Mouse (Mus musculus) forebrain, embryonic 14.5 days (tissue): ENCODE data around the gene Cdkl2. TPM values are rescaled to one million over a fixed set of nuclear protein-coding genes. Genes with fewer than 3 reads are reported as not detected.

ENCODE experiments used
- ATAC-seq: fragments of 200-750 bp; cut with Nextera tagmentation; 2 replicates; pipeline ENCODE4 v1.8.0; 2017; ENCODE audit warnings: mild to moderate bottlenecking, moderate library complexity
- DNase-seq: peaks from one replicate; pipeline ENCODE4 v3.0.0-alpha.2; 2015; ENCODE audit warnings: low spot score
- H3K27ac ChIP-seq: fragments of 300-500 bp; sonication (generic); 2 replicates; pipeline ENCODE4 v1.5.1; 2014; ENCODE audit warnings: low read depth, mild to moderate bottlenecking, control low read depth, low read length, moderate library complexity
- H3K27me3 ChIP-seq: fragments of 300-500 bp; sonication (generic); replicated peaks from 2 replicates; pipeline ENCODE4 v1.6.1; 2014; ENCODE audit warnings: low read length, control low read depth, mixed read lengths; ENCODE audit not compliant: control insufficient read depth, insufficient read depth
- H3K36me3 ChIP-seq: fragments of 300-500 bp; sonication (generic); 2 replicates; pipeline ENCODE4 v1.6.1; 2014; ENCODE audit warnings: low read length, control low read depth; ENCODE audit not compliant: control insufficient read depth, insufficient read depth
- H3K4me1 ChIP-seq: fragments of 300-500 bp; sonication (generic); 2 replicates; pipeline ENCODE4 v1.6.1; 2014; ENCODE audit warnings: antibody characterized with exemption, low read length, control low read depth; ENCODE audit not compliant: control insufficient read depth, insufficient read depth
- H3K4me2 ChIP-seq: fragments of 300-500 bp; sonication (generic); 2 replicates; pipeline ENCODE4 v1.6.1; 2014; ENCODE audit warnings: mild to moderate bottlenecking, control low read depth, low read length
- H3K4me3 ChIP-seq: fragments of 300-500 bp; sonication (generic); 2 replicates; pipeline ENCODE4 v1.5.1; 2014; ENCODE audit warnings: low read depth, low read length, control low read depth
- H3K9ac ChIP-seq: fragments of 300-500 bp; sonication (generic); 2 replicates; pipeline ENCODE4 v1.6.1; 2014; ENCODE audit warnings: mild to moderate bottlenecking, low read length, control low read depth, moderate library complexity
- H3K9me3 ChIP-seq: fragments of 300-500 bp; sonication (generic); replicated peaks from 2 replicates; pipeline ENCODE4 v1.6.1; 2016; ENCODE audit warnings: low read length, control low read depth, mixed read lengths; ENCODE audit not compliant: control insufficient read depth
- WGBS: fragments of 180-500 bp; shearing (Covaris S2); extraction: QIAGEN DNeasy Blood & Tissue Kit; methylation state at CpG from one replicate; pipeline ENCODE4 v1.1.7; 2014; 5-methylcytosine and 5-hydroxymethylcytosine counted together
- polyA plus RNA-seq: library from polyadenylated mRNA; unstranded; fragments of >200 nt; fragmentation: Nextera tagmentation; extraction: Ambion mirVana; gene quantifications from 2 replicates; pipeline ENCODE4 v1.2.1, GENCODE M21; 2014

Cdkl2 gene
- polyA plus RNA-seq, 1 experiment from 2014 or later = 3.9 TPM

DNA sequence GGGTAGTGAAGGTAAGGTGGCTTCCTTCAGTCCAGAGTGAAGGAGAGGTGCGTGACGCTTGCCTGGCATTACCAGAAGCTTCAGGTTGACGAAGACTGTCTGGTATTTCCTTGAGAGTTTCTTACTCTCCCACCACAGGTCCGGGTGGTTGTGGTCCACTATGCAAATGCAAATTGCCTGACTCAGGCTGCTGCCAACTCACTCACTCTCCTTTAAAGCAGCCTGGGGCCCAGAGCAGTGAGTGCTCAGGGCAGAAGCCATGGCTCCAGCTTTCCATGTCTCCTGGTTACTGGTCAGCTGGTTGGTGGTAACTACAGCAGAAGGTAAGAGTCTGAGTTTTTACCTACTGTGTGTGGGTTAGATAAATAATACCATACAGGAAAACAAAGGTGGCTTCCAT, 56.4 kb downstream of the Cdkl2 start, which contains the start of gene Odaph:
Gene Odaph, plus strand, starts transcription at position 240 of the 400 bp plus-strand sequence.
- DNase-seq = no peak
- H3K27me3 ChIP-seq = no peaks in the 10 kb centered on the region
- 65% methylated on average over 4 of the region's 4 CpGs for WGBS

DNA sequence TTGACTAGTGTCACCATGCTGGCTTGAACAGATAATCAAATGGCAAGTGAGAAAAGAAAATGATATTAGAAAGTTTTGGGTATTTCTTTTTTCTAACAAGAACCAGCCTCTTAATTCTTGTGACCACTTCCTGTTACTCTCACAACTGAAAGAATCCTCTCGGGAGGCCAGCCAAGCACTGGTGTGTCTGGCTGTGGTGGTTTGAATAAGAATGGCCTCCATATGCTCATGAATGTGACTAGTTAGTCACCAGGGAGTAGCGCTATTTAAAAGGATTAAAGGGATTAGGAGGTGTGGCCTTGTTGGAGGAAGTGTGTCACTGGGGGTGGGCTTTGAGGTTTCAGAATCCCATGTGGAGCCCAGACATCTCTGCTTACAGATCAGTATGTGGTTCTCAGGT, 58.0 kb downstream of the Cdkl2 start:
- ATAC-seq (no peak), DNase-seq (no peak)
- Histone ChIP-seq H3K9ac (no peak overlapping the region), H3K36me3 (no peaks in the 10 kb centered on the region), H3K4me3 (no peak overlapping the region), H3K27ac (no peak overlapping the region), H3K4me1 (no peaks in the 10 kb centered on the region), H3K9me3 (no peaks in the 10 kb centered on the region), H3K4me2 (no peak overlapping the region), H3K27me3 (no peaks in the 10 kb centered on the region)
- 33% methylated on average over 2 of the region's 2 CpGs for WGBS

More for the DNA sequence above, 56.4 kb downstream of the Cdkl2 start, which contains the start of gene Odaph:
- H3K4me3 ChIP-seq = no peak within 1 kb of the TSS
- no peaks in the 10 kb centered on the region for H3K4me1 ChIP-seq
- H3K9ac ChIP-seq = no peak within 1 kb of the TSS
- ATAC-seq = no peak
- no peaks in the 10 kb centered on the region for H3K9me3 ChIP-seq
- H3K27ac ChIP-seq = no peak within 1 kb of the TSS
- no peaks in the 10 kb centered on the region for H3K36me3 ChIP-seq
- H3K4me2 ChIP-seq = no peak within 1 kb of the TSS

DNA sequence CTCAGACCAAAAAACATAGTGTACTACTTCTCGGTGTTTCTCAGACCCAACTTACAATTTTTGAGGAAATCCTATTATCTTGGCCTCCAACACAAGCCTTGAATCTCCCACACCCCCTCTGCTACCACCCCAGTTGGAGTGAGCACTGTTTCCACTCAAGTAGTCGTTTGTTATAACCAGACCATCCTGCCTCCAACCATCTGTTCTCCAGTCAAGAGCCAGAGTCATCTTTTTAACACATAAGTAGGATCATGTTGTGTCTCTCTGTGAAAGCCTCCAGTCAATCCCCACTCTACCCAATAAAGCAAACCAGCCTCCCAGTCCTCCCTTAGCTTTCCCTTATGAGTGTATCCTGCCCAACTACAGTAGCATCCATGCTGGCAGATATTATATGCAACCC, 60.2 kb downstream of the Cdkl2 start:
- no peak for ATAC-seq

DNA sequence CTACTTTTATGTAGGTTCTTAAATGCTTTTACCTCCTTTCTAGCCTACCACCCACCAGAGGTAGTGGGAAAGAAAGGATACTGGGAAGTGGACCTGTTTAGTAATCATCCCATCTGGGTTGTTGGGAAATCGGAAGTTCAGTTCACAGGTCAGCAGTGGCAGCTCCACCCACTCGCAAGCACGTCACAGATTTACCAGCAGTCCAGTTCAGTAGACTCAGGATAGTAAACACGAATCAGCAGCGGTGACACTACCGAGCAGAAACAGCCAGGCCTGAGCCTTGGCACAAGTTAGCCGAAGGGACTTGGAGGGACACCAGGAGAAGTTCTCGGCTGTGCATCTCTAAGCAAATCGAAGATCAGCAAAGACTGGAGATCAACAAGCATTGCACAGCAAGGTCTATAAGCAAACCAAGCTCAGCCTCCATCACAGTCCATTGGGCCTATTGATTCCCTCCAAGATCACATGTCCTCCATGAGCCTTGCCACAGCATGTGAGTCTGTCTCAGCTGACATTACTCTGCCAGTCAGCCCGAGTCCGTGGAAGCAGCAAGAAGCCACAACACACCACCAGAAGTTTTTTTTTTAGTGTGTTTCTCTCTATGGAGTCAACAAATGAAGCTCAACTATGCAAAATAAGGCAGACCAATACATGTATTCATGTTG, 62.4 kb downstream of the Cdkl2 start:
- H3K9me3 ChIP-seq = no peaks in the 10 kb centered on the region
- 94% methylated on average over 11 of the region's 11 CpGs for WGBS

More for the DNA sequence above, 60.2 kb downstream of the Cdkl2 start:
- Histone ChIP-seq H3K4me1 (no peaks in the 10 kb centered on the region), H3K4me2 (no peak overlapping the region), H3K36me3 (no peaks in the 10 kb centered on the region), H3K9me3 (no peaks in the 10 kb centered on the region), H3K27me3 (no peaks in the 10 kb centered on the region), H3K4me3 (no peak overlapping the region), H3K27ac (no peak overlapping the region), H3K9ac (no peak overlapping the region)
- DNase-seq = no peak
- WGBS = 67% methylated on average over 2 of the region's 2 CpGs

DNA sequence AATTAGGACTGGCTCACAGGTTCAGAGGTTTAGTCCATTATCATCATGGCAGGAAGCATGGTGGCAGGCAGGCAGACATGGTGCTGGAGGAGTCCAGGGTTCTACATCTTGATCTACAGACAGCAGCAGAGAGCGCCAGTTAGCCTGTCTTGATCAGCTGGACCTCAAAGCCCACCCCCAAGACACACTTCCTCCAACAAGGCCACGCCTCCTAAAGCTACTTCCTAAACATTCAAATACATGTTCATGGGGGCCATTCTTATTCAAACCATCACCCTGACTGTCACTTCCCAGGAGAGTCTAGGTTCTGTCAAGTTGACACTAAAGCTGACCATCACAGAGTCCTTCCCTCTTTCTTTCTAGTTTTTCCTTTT, 66.3 kb downstream of the Cdkl2 start:
- DNase-seq (no peak), ATAC-seq (no peak)
- WGBS = 85% methylated on average over 2 of the region's 2 CpGs
- H3K4me1 ChIP-seq = no peaks in the 10 kb centered on the region
- H3K9ac ChIP-seq = no peak overlapping the region
- H3K4me2 ChIP-seq = no peak overlapping the region
- no peak overlapping the region for H3K4me3 ChIP-seq
- H3K9me3 ChIP-seq = no peaks in the 10 kb centered on the region
- H3K27ac ChIP-seq = no peak overlapping the region
- no peaks in the 10 kb centered on the region for H3K36me3 ChIP-seq
- H3K27me3 ChIP-seq = no peaks in the 10 kb centered on the region

More for the DNA sequence above, 62.4 kb downstream of the Cdkl2 start:
- Histone ChIP-seq H3K27ac (no peak overlapping the region), H3K4me1 (no peaks in the 10 kb centered on the region), H3K4me2 (no peak overlapping the region), H3K4me3 (no peak overlapping the region), H3K9ac (no peak overlapping the region), H3K36me3 (no peaks in the 10 kb centered on the region), H3K27me3 (no peaks in the 10 kb centered on the region)
- DNase-seq = no peak
- ATAC-seq = no peak

DNA sequence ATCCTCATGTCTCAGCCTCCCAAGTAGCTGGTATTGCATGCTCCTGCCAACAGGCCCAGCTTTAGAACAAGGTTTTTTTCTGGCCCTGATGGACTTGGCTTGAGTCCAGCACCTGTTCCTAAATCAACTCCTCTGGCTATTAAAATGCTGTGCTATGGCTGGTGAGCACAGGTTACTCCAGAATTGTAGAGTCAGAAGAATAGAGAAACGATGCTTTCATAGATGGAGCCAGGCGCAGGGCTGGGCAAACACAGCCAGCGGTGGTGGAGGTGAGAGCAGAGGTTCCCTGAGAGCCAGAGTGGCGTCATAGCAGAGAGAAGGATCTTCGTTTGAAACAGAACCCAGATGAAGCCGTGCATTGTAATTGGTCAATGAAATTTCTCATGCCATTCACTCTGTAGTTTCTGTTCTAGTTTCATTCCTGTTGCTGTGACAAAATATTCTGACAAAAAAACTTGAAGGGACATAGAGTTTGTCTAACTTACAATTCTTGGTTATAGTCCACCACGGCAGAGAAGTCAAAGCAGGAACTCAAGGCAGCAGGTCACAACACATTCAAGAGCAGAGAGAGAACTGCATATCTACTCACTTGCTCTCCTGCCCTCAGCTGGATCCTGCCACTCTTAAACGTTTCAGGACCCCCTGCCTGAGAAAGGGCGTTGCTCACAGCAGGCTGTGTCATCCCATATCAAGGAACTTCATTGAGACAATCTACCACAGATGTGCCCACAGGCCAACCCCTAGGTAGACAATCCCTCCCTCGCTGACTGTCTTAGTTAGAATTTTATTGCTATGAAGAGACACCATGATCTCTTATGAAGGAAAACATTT, 66.9 kb downstream of the Cdkl2 start:
- H3K4me1 ChIP-seq = no peaks in the 10 kb centered on the region
- no peak overlapping the region for H3K27ac ChIP-seq
- H3K27me3 ChIP-seq = no peaks in the 10 kb centered on the region
- no peaks in the 10 kb centered on the region for H3K9me3 ChIP-seq
- DNase-seq = no peak
- ATAC-seq = no peak
- no peaks in the 10 kb centered on the region for H3K36me3 ChIP-seq
- H3K4me2 ChIP-seq = no peak overlapping the region
- no peak overlapping the region for H3K9ac ChIP-seq
- 76% methylated on average over 10 of the region's 10 CpGs for WGBS
- H3K4me3 ChIP-seq = no peak overlapping the region

DNA sequence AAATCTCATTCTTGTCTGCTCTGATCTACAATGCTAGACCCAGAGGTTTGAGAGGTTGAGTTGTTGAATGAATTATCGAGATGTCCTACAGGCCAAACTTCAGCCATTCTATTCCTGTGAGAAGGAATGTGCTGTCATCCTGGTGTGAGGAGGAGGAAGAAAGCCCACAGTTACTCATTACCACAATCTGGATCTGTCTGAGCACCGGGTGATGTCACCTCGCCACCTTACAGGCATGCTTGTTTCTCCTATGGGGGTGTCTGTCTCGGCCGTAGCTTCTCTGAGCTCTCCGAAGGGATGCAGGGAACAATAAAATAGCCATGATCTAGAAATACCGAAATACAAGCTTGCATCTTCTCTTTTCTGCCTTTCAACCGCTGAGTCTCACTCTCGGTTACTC, 67.9 kb downstream of the Cdkl2 start:
- Histone ChIP-seq H3K27ac (no peak overlapping the region), H3K27me3 (no peaks in the 10 kb centered on the region), H3K4me1 (no peaks in the 10 kb centered on the region), H3K4me2 (no peak overlapping the region), H3K4me3 (no peak overlapping the region), H3K36me3 (no peaks in the 10 kb centered on the region), H3K9me3 (no peaks in the 10 kb centered on the region), H3K9ac (no peak overlapping the region)
- no peak for DNase-seq
- ATAC-seq = no peak
- 92% methylated on average over 9 of the region's 9 CpGs for WGBS

DNA sequence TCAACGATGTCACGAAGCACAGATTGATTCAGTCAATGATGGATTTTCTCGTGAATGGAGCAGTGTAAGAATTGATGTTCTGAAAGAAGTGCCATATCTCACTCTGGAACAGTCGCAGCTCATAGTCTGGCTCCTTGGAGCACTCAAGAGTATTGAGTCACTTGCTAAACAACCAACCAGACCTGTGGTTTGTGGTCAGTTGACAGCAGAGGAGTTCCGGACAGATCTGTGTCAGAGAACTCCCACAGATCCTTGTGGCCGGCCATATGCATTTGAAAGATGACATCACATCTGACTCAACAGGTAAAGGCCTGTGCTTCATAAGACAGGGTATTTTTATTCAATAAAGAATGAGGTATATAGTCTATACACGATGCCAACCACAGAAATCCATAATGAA, 69.7 kb downstream of the Cdkl2 start:
- Histone ChIP-seq H3K9ac (no peak overlapping the region), H3K4me2 (no peak overlapping the region), H3K36me3 (no peaks in the 10 kb centered on the region), H3K9me3 (no peaks in the 10 kb centered on the region), H3K27me3 (no peaks in the 10 kb centered on the region), H3K4me1 (no peaks in the 10 kb centered on the region), H3K27ac (no peak overlapping the region), H3K4me3 (no peak overlapping the region)
- DNase-seq = no peak
- WGBS = 91% methylated on average over 7 of the region's 7 CpGs
- ATAC-seq = no peak

DNA sequence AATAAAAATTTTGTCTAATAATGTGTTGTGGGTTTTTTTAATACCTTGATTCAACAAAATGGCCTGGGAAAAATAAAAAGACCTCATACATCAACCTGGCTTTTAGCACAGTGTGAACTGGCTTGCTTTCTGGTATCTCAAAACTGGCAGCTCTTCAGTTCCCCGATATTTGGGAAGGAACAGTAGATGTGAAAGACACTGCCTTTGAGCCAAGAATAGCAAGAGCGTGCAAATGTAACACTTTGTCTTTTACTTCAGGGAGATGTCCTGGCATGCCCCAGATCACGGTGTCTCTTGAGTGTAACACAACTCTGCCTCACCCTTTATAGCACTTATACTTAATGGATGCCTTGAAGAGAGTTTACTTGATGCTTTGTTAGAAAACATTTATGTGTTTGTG, 71.6 kb downstream of the Cdkl2 start:
- DNase-seq = no peak
- Histone ChIP-seq H3K4me2 (no peak overlapping the region), H3K27me3 (no peaks in the 10 kb centered on the region), H3K4me3 (no peak overlapping the region), H3K9ac (no peak overlapping the region), H3K36me3 (no peaks in the 10 kb centered on the region), H3K4me1 (no peaks in the 10 kb centered on the region), H3K9me3 (no peaks in the 10 kb centered on the region), H3K27ac (no peak overlapping the region)
- WGBS = 93% methylated on average over 3 of the region's 3 CpGs
- ATAC-seq = no peak
